Mouse (Mus musculus) lung, embryonic 15.5 days (tissue): Measurements from ENCODE around the gene Acp5. TPM values are rescaled to one million over a fixed set of nuclear protein-coding genes. Genes with fewer than 3 reads are reported as not detected.

Experiments used
- ATAC-seq: fragments of 200-750 bp; cut with Nextera tagmentation; 2 replicates; pipeline ENCODE4 v1.8.0; 2017; ENCODE audit warnings: moderate number of reproducible peaks, borderline replicate concordance; ENCODE audit not compliant: low FRiP score, low TSS enrichment; ENCODE audit errors: extremely low read depth
- H3K27ac ChIP-seq: fragments of 300-500 bp; sonication (generic); 2 replicates; pipeline ENCODE4 v1.5.1; 2015; ENCODE audit warnings: moderate library complexity, mild to moderate bottlenecking, inconsistent platforms
- H3K27me3 ChIP-seq: fragments of 300-500 bp; sonication (generic); 2 replicates; pipeline ENCODE4 v1.6.1; 2015; ENCODE audit warnings: inconsistent platforms
- H3K36me3 ChIP-seq: fragments of 300-500 bp; sonication (generic); 2 replicates; pipeline ENCODE4 v1.6.1; 2015; ENCODE audit warnings: inconsistent platforms
- H3K4me1 ChIP-seq: fragments of 300-500 bp; sonication (generic); 2 replicates; pipeline ENCODE4 v1.6.1; 2015; ENCODE audit warnings: inconsistent platforms
- H3K4me2 ChIP-seq: fragments of 300-500 bp; sonication (generic); 2 replicates; pipeline ENCODE4 v1.6.1; 2015; ENCODE audit warnings: inconsistent platforms, mild to moderate bottlenecking, moderate library complexity
- H3K4me3 ChIP-seq: fragments of 300-500 bp; sonication (generic); 2 replicates; pipeline ENCODE4 v1.5.1; 2015; ENCODE audit warnings: mild to moderate bottlenecking, inconsistent platforms
- H3K9ac ChIP-seq: fragments of 300-500 bp; sonication (generic); 2 replicates; pipeline ENCODE4 v1.6.1; 2015; ENCODE audit warnings: inconsistent platforms
- H3K9me3 ChIP-seq: fragments of 300-500 bp; sonication (generic); 2 replicates; pipeline ENCODE4 v1.6.1; 2016; ENCODE audit warnings: inconsistent platforms
- whole genome bisulfite sequencing: fragments of 180-500 bp; shearing (Covaris S2); methylation state at CpG from one replicate; pipeline ENCODE4 v1.1.7; 2015; 5-methylcytosine and 5-hydroxymethylcytosine counted together
- microRNA-seq: library from miRNA; unstranded; fragments of <30 nt; microRNA quantifications from one replicate; pipeline ENCODE4, GENCODE M21; 2016
- polyA plus RNA-seq: library from polyadenylated mRNA; unstranded; fragments of >200 nt; fragmentation: Nextera tagmentation; extraction: Ambion mirVana; gene quantifications from 2 replicates; pipeline ENCODE4 v1.2.1, GENCODE M21; 2015

Gene Acp5
- polyA plus RNA-seq, 1 experiment from 2014 or later, result 6.4 TPM

DNA sequence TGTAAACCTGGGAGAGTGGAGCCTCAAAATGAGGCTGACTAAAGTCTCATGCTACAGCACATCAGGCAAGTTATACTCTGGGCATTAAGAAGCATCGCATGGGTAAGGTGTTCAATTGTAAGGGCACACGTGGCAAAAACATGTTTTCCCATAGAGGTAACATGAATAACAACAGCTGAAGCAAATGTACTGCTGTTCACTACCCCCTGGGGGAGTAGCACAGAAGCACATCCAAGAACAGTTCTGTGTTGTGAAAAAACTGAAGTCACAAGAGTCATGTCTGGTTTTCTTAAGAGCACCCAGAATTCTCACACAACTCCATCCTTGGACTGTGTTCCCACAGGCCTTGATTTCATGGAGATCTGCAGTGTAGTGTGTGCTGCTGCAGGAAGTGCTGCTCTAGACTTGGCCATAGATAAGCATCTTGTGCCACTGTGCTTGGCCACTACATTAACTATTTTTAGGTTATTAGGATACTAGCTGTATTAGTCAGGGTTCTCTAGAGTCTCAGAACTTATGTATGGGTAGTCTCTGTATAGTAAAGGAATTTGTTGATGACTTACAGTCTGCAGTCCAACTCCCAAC, 48.4 kb downstream of the Acp5 start:
- Histone ChIP-seq H3K4me1 (peaks cover 5% of the 10 kb centered on the region; the same call in 1 of the 2 replicates), H3K27ac (no peak overlapping the region), H3K9ac (no peak overlapping the region), H3K4me3 (no peak overlapping the region), H3K27me3 (no peaks in the 10 kb centered on the region), H3K9me3 (no peaks in the 10 kb centered on the region), H3K4me2 (no peak overlapping the region), H3K36me3 (no peaks in the 10 kb centered on the region)
- WGBS, result 84% methylated on average over 2 of the region's 2 CpGs
- no peak for ATAC-seq

DNA sequence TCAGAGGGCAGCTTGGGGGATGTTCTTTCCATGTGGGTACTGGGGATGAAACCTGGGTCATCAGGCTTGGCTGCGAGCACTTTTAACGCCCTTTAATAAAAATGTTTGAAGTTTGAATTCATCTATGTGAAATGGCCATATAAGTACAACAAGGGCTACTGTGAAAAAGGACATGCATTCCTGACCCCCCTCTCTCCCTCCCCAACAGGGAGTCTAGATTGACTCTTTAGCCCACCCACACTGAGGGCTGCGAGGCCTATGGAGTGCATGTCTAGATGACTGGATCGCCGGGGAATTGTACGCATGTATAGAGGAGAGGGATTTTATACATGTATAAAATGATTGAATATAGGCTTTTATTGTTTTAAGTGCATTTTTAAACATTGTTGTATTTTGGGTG, 49.5 kb downstream of the Acp5 start:
- peak overlapping the region; percentile 61; the same call in 1 of the 2 replicates for H3K9ac ChIP-seq
- H3K4me2 ChIP-seq, result peak overlapping the region; percentile 67
- no peaks in the 10 kb centered on the region for H3K36me3 ChIP-seq
- H3K4me3 ChIP-seq, result peak overlapping the region; percentile 82
- no peaks in the 10 kb centered on the region for H3K27me3 ChIP-seq
- no peak for ATAC-seq
- H3K4me1 ChIP-seq, result peaks cover 5% of the 10 kb centered on the region; the same call in 1 of the 2 replicates
- peak overlapping the region; percentile 90 for H3K27ac ChIP-seq
- H3K9me3 ChIP-seq, result no peaks in the 10 kb centered on the region
- 42% methylated on average over 6 of the region's 6 CpGs for WGBS

DNA sequence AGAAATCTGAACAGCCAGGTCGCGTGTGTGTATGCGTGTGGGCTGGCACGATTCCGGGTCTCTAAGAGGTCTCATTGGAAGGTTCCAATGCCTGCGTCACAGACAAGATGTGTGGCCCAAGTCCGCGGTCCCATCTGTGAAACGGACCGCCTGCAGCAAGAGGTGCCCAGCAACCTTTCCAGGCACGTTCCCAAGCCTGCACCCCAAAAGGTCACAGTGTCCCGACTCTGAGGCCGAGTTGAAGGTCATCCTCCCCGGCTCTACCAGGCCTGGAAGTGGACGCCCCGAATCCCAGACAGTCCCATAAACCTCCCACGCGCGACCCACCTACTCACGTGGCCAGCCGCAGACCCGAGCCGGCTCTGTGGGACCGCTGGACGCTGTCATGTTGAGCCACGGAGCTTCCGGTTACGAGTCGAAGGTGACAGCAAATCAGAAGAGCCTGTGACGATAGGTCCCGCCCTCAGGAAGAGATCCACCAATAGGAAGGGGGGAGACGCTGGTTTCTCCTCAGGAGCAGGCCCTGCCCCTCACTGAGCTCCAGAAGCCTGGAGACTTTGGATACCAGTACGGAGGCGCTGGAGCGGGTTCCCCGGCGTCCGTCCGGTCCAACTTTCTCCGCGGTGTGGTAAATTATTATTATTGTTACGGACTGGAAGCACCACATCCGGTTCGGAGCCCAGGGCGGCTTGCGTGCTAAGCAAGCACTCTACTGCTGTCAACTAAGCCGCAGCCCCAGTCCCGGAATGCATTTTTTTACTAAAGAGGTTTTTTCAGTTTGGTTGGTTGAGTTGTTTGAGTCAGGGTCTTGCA, 50.3 kb downstream of the Acp5 start, which contains the start of gene Ecsit:
Gene Ecsit, minus strand, starts transcription at position 417 of the 813 bp plus-strand sequence.
- Histone ChIP-seq H3K4me1 (peaks cover 5% of the 10 kb centered on the region; the same call in 1 of the 2 replicates), H3K36me3 (no peaks in the 10 kb centered on the region), H3K27ac (peak within 1 kb of the TSS; percentile 90), H3K9ac (peak within 1 kb of the TSS; percentile 68), H3K27me3 (no peaks in the 10 kb centered on the region), H3K4me2 (peak within 1 kb of the TSS; percentile 79), H3K4me3 (peak within 1 kb of the TSS; percentile 82), H3K9me3 (no peaks in the 10 kb centered on the region)
- WGBS, result under 1% methylated on average over 48 of the region's 48 CpGs
- ATAC-seq, result peak; percentile 99

DNA sequence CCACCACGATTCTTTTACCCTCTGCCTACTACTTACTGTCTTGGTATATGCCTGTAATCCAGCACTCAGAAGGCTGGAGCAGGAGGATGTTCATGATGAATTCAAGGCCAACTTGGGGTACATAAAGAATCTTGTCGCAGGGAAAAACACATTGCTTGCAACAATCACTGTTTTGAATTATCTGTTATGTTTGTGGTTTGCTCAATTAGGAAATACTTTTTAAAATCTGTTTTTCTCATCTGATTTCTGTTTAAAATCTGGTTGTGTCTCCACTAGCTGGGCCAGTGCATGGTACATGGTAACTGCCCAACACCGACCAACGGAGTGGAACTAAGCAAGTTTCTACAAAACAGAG, 50.9 kb downstream of the Acp5 start:
- peaks cover 5% of the 10 kb centered on the region; the same call in 1 of the 2 replicates for H3K4me1 ChIP-seq
- WGBS, result 29% methylated on average over 4 of the region's 4 CpGs
- no peak for ATAC-seq

More for the DNA sequence above, 50.9 kb downstream of the Acp5 start:
- H3K27ac ChIP-seq, result no peak overlapping the region; the same call in 1 of the 2 replicates
- H3K36me3 ChIP-seq, result no peaks in the 10 kb centered on the region
- H3K4me2 ChIP-seq, result peak overlapping the region; percentile 79
- peak overlapping the region; percentile 82 for H3K4me3 ChIP-seq
- H3K9me3 ChIP-seq, result no peaks in the 10 kb centered on the region
- H3K9ac ChIP-seq, result peak overlapping the region; percentile 68
- H3K27me3 ChIP-seq, result no peaks in the 10 kb centered on the region

Small RNA genes lying within 50 kb of the gene (microRNA-seq; reads per million reads assigned to microRNA genes)
- gene Mir7084, result not detected

Other genes with a start within 250 kb of the Acp5 start
- 15.3 and 20.2 TPM in 2 replicates for gene Rab3d, start 217.5 kb downstream of the Acp5 start, polyA plus RNA-seq
- 3.2 and 4.6 TPM in 2 replicates for gene Ccdc159, start 208.2 kb downstream of the Acp5 start, polyA plus RNA-seq
- 51.9 and 52.6 TPM in 2 replicates for gene Tmem205, start 208.2 kb downstream of the Acp5 start, polyA plus RNA-seq
- gene Plppr2, start 198.7 kb downstream of the Acp5 start, polyA plus RNA-seq, result 7.8 and 8.0 TPM in 2 replicates
- 6.5 and 6.7 TPM in 2 replicates for gene Swsap1, start 180.0 kb downstream of the Acp5 start, polyA plus RNA-seq
- gene Epor, start 172.2 kb downstream of the Acp5 start, polyA plus RNA-seq, result 6.8 and 7.3 TPM in 2 replicates
- 4.9 and 7.2 TPM in 2 replicates for gene Rgl3, start 146.3 kb downstream of the Acp5 start, polyA plus RNA-seq
- gene Ccdc151, start 133.1 kb downstream of the Acp5 start, polyA plus RNA-seq, result 3.9 and 4.4 TPM in 2 replicates
- gene Prkcsh, start 132.9 kb downstream of the Acp5 start, polyA plus RNA-seq, result 127 and 137 TPM in 2 replicates
- gene Elavl3, start 83.7 kb downstream of the Acp5 start, polyA plus RNA-seq, result 0.25 and 0.51 TPM in 2 replicates
- gene Gm49318, start 64.5 kb downstream of the Acp5 start, polyA plus RNA-seq, result not detected in 2 replicates
- gene Zfp653, start 64.3 kb downstream of the Acp5 start, polyA plus RNA-seq, result 13.4 and 15.3 TPM in 2 replicates
- 33.2 and 33.9 TPM in 2 replicates for gene Ecsit, start 50.3 kb downstream of the Acp5 start, polyA plus RNA-seq
- 60.9 and 71.5 TPM in 2 replicates for gene Cnn1, start 36.5 kb downstream of the Acp5 start, polyA plus RNA-seq
- 196 and 210 TPM in 2 replicates for gene Elof1, start 18.5 kb downstream of the Acp5 start, polyA plus RNA-seq
- gene Pigyl, start 21.1 kb upstream of the Acp5 start, polyA plus RNA-seq, result 77.3 and 84.7 TPM in 2 replicates
- 0.52 and 0.64 TPM in 2 replicates for gene Zfp872, start 52.4 kb upstream of the Acp5 start, polyA plus RNA-seq
- 20.1 and 24.7 TPM in 2 replicates for gene Zfp809, start 90.0 kb upstream of the Acp5 start, polyA plus RNA-seq
- 5.3 and 5.5 TPM in 2 replicates for gene Zfp599, start 124.2 kb upstream of the Acp5 start, polyA plus RNA-seq
- 22.0 and 22.3 TPM in 2 replicates for gene Zfp810, start 171.9 kb upstream of the Acp5 start, polyA plus RNA-seq